Mouse (Mus musculus): ENCODE measurements at regions not wholly inside any gene's neighbourhood (a gene's known extent, or its start where the extent isn't known, plus 50 kb on each side); places are given as distances from the start of the nearest gene placed in this dataset.

- Histone ChIP-seq H3K9me3 (replicated peaks) (no peaks in the 10 kb centered on the region), H3K27me3 (ENCODE audit: insufficient read depth, low read length) (no peaks in the 10 kb centered on the region), H3K4me1 (ENCODE audit: insufficient read depth, low read depth, low read length) (no peaks in the 10 kb centered on the region), H3K36me3 (replicated peaks) (no peaks in the 10 kb centered on the region), H3K4me3 (ENCODE audit: low read depth, low read length) (no peak overlapping the region)
- DNase-seq (ENCODE audit: low spot score) (no peak), ATAC-seq (ENCODE audit: extremely low read depth, insufficient number of reproducible peaks, low FRiP score, poor library complexity, severe bottlenecking) (no peak; the same call in 1 of the 2 replicates)
- TF ChIP-seq TAL1 (conservative IDR thresholded peaks at IDR 0.05; ENCODE audit: low read depth, low read length) (no peak), CTCF (IDR thresholded peaks at IDR 0.05; ENCODE audit: low read depth, low read length) (no peak), GATA2 (IDR thresholded peaks at IDR 0.05; ENCODE audit: borderline replicate concordance, low read depth, low read length) (no peak), POLR2AphosphoS5 (IDR thresholded peaks at IDR 0.05; ENCODE audit: insufficient replicate concordance, low read depth, low read length) (no peak), GATA1 (IDR thresholded peaks at IDR 0.05; ENCODE audit: borderline replicate concordance, low read length) (no peak)
Measured at GRCm38 (mm10) chr13:6060229-6060845, 199.1 kb downstream of the Klf6 start.

- DNase-seq (ENCODE audit: low spot score): no peak
- ATAC-seq (ENCODE audit: extremely low read depth, insufficient number of reproducible peaks, low FRiP score, poor library complexity, severe bottlenecking): no peak
- TF ChIP-seq POLR2AphosphoS5 (IDR thresholded peaks at IDR 0.05; ENCODE audit: insufficient replicate concordance, low read depth, low read length) (no peak), GATA1 (IDR thresholded peaks at IDR 0.05; ENCODE audit: borderline replicate concordance, low read length) (no peak), GATA2 (IDR thresholded peaks at IDR 0.05; ENCODE audit: borderline replicate concordance, low read depth, low read length) (no peak), CTCF (IDR thresholded peaks at IDR 0.05; ENCODE audit: low read depth, low read length) (no peak), TAL1 (conservative IDR thresholded peaks at IDR 0.05; ENCODE audit: low read depth, low read length) (no peak)
- Histone ChIP-seq H3K4me1 (ENCODE audit: insufficient read depth, low read depth, low read length) (no peaks in the 10 kb centered on the region), H3K36me3 (replicated peaks) (no peaks in the 10 kb centered on the region), H3K9me3 (replicated peaks) (no peaks in the 10 kb centered on the region), H3K4me3 (ENCODE audit: low read depth, low read length) (no peak overlapping the region), H3K27me3 (ENCODE audit: insufficient read depth, low read length) (no peaks in the 10 kb centered on the region)
Measured at GRCm38 (mm10) chr13:6062305-6062704, 201.0 kb downstream of the Klf6 start.

DNA sequence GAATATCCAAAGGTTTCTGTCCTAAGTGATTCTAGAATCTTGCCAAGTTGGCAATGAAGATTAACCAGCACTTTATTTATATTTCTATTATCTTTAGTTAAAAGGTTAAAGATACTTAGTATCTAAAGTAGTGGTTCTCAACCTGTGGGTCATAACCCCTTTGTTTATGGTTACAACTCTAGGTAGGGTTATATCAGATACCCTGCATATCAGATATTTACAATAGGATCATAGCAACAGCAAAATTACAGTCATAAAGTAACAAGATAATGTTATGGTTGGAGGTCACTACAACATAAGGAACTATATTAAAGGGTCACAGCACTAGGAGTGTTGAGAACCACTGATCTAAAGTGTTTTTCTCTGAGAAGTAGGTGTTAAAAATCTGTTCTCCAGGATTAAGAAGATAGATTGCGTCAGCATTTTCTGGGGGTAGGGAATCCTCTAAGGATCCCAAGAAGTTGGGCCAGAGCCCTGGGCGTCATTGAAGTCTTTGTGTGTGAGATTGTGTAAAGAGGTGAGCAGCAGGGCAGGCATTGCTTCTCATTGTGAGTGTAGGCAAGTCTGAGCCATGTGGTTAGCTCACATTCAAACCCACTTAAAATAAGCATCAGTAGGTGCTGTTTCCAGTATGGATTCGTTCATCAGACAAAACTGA lies 201.6 kb downstream of the Klf6 start:
- Histone ChIP-seq H3K4me1 (ENCODE audit: insufficient read depth, low read depth, low read length) (no peaks in the 10 kb centered on the region), H3K9me3 (replicated peaks) (no peaks in the 10 kb centered on the region), H3K36me3 (replicated peaks) (no peaks in the 10 kb centered on the region), H3K4me3 (ENCODE audit: low read depth, low read length) (no peak overlapping the region), H3K27me3 (ENCODE audit: insufficient read depth, low read length) (no peaks in the 10 kb centered on the region)
- TF ChIP-seq POLR2AphosphoS5 (IDR thresholded peaks at IDR 0.05; ENCODE audit: insufficient replicate concordance, low read depth, low read length) (no peak), TAL1 (conservative IDR thresholded peaks at IDR 0.05; ENCODE audit: low read depth, low read length) (no peak), CTCF (IDR thresholded peaks at IDR 0.05; ENCODE audit: low read depth, low read length) (no peak), GATA2 (IDR thresholded peaks at IDR 0.05; ENCODE audit: borderline replicate concordance, low read depth, low read length) (no peak), GATA1 (IDR thresholded peaks at IDR 0.05; ENCODE audit: borderline replicate concordance, low read length) (no peak)
- ATAC-seq (ENCODE audit: extremely low read depth, insufficient number of reproducible peaks, low FRiP score, poor library complexity, severe bottlenecking): no peak
- no peak for DNase-seq (ENCODE audit: low spot score)

DNA sequence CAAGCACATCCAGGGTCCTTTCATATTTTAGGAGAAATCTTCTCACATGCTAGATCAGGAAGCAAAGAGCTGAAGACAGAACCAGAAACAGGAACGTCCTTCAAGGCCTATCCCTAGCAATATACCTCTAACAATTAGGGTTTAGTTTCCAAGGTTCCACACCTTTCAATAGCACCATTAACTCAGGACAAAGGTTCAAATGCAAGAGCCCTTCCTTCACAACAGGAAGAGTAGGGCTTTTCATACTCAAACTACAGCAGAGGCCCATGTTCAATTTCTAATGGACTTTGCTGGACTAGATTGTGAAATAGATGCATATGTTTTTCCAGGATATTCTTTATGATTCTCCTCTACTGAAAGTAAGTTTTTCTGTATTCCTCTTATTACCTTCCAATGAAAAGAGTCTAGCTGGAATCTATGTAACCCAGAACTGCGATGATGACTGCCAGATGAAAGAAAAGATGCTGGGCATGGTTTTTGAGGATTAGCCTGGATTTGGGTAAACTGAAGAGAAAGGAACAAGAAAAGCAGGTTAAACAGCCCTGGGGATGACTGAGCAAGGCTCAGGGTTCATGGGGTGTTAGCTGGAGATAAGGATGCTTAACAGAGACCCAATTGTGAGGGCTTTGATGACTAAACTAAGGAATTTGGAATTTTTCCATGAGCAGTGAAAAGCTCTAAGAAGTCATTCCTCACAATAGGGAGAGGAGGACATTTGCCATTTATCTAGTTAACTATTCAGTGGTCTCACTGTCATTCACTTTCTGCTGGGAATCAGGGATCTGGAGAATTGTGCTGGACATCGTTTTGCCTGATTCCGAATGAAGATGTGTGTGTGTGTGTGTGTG lies 215.9 kb downstream of the Klf6 start:
- no peak for DNase-seq (ENCODE audit: low spot score)
- TF ChIP-seq TAL1 (conservative IDR thresholded peaks at IDR 0.05; ENCODE audit: low read depth, low read length) (no peak), POLR2AphosphoS5 (IDR thresholded peaks at IDR 0.05; ENCODE audit: insufficient replicate concordance, low read depth, low read length) (no peak), CTCF (IDR thresholded peaks at IDR 0.05; ENCODE audit: low read depth, low read length) (no peak), GATA2 (IDR thresholded peaks at IDR 0.05; ENCODE audit: borderline replicate concordance, low read depth, low read length) (no peak), GATA1 (IDR thresholded peaks at IDR 0.05; ENCODE audit: borderline replicate concordance, low read length) (no peak)
- Histone ChIP-seq H3K27me3 (ENCODE audit: insufficient read depth, low read length) (no peaks in the 10 kb centered on the region), H3K9me3 (replicated peaks) (no peaks in the 10 kb centered on the region), H3K36me3 (replicated peaks) (no peaks in the 10 kb centered on the region), H3K4me3 (ENCODE audit: low read depth, low read length) (no peak overlapping the region), H3K4me1 (ENCODE audit: insufficient read depth, low read depth, low read length) (no peaks in the 10 kb centered on the region)
- ATAC-seq (ENCODE audit: extremely low read depth, insufficient number of reproducible peaks, low FRiP score, poor library complexity, severe bottlenecking): no peak

DNA sequence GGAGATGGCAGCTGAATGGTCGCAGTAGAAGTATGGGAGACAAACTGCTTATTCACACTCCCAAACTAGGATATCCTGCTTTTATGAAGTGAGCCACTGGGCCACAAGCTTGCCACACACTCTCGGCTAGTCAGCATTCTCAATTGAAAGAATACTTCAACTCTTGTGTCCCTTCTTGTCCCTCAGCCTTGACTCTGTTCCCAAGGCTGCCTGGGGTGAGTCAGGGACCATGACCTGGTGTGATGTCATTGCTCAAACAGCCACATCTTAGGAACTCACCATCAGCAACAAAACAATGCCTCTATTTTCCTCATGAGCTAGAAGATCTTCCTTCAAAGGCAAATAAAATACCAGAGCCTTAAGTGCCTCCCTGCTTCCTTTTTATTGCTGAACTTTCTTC lies 224.6 kb downstream of the Klf6 start:
- Histone ChIP-seq H3K9me3 (replicated peaks) (no peaks in the 10 kb centered on the region), H3K27me3 (ENCODE audit: insufficient read depth, low read length) (no peaks in the 10 kb centered on the region), H3K4me3 (ENCODE audit: low read depth, low read length) (no peak overlapping the region), H3K4me1 (ENCODE audit: insufficient read depth, low read depth, low read length) (no peaks in the 10 kb centered on the region), H3K36me3 (replicated peaks) (no peaks in the 10 kb centered on the region)
- DNase-seq (ENCODE audit: low spot score) (no peak), ATAC-seq (ENCODE audit: extremely low read depth, insufficient number of reproducible peaks, low FRiP score, poor library complexity, severe bottlenecking) (no peak)
- TF ChIP-seq GATA2 (IDR thresholded peaks at IDR 0.05; ENCODE audit: borderline replicate concordance, low read depth, low read length): no peak
- TF ChIP-seq TAL1 (conservative IDR thresholded peaks at IDR 0.05; ENCODE audit: low read depth, low read length): no peak

GRCm38 (mm10) chr13:6109018-6109657 lies 247.9 kb downstream of the Klf6 start:
- TF ChIP-seq GATA2 (IDR thresholded peaks at IDR 0.05; ENCODE audit: borderline replicate concordance, low read depth, low read length) (no peak), CTCF (IDR thresholded peaks at IDR 0.05; ENCODE audit: low read depth, low read length) (no peak)
- no peaks in the 10 kb centered on the region for H3K4me1 ChIP-seq (ENCODE audit: insufficient read depth, low read depth, low read length)
- H3K9me3 ChIP-seq (replicated peaks): no peaks in the 10 kb centered on the region
- no peaks in the 10 kb centered on the region for H3K36me3 ChIP-seq (replicated peaks)
- H3K27me3 ChIP-seq (ENCODE audit: insufficient read depth, low read length): 0 out of 2 replicates have a peak, but pooled peaks cover 5% of the 10 kb centered on the region
- H3K4me3 ChIP-seq (ENCODE audit: low read depth, low read length): no peak overlapping the region
- no peak for DNase-seq (ENCODE audit: low spot score)
- ATAC-seq (ENCODE audit: extremely low read depth, insufficient number of reproducible peaks, low FRiP score, poor library complexity, severe bottlenecking): no peak

Data from G1E (cell line).